Mouse (Mus musculus): ENCODE data around the gene Sh3d19.

DNA sequence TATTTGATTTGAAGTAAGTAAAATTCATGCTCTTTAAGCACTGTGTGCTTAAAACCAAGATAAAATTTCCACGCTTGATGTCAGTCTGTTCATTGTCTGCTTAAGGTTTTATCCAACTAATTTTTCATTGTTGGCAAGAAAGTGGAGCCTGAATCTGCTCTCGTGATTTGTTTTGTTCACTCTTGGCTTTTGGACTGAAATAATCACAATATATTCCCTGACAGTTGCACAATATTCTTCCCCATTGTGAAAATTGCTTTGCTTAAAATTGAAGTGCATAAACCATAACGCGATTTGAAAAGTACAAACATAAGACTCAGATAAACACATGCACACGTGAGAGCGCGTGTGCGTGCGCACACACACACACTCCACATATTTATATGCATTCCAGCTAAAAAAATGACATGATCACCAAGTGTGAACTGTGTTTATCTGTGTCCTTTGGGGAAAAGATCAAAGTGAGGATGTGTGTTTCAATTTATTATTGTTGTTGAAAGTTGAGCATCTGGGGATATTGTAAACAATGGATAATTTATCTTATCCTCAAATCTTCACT lies 67.1 kb downstream of the Sh3d19 start:
- TF ChIP-seq CTCF (conservative IDR thresholded peaks at IDR 0.05 in 1 of 2, IDR thresholded peaks at IDR 0.05 in 1 of 2; ENCODE audit: low read depth in 2 of 2, low read length in 2 of 2), result no peak
- no peak for TF ChIP-seq ZC3H11A (IDR thresholded peaks at IDR 0.05; ENCODE audit: low read depth, low read length)
- no peak for TF ChIP-seq SMC3 (IDR thresholded peaks at IDR 0.05; ENCODE audit: low read depth, low read length)
